Mouse (Mus musculus) forebrain, embryonic 16.5 days (tissue): ENCODE results near the gene Gm19935. TPM values are rescaled to one million over a fixed set of nuclear protein-coding genes. Genes with fewer than 3 reads are reported as not detected.
A peak's percentile ranks its signal among the peaks of the same experiment; 100 is the strongest.

ENCODE experiments used
- ATAC-seq: fragments of 200-750 bp; cut with Nextera tagmentation; 2 replicates; pipeline ENCODE4 v1.8.0; 2017; ENCODE audit warnings: mild to moderate bottlenecking, moderate library complexity
- H3K27ac ChIP-seq: fragments of 300-500 bp; sonication (generic); 2 replicates; pipeline ENCODE4 v1.5.1; 2014; ENCODE audit warnings: low read length, control low read depth
- H3K27me3 ChIP-seq: fragments of 300-500 bp; sonication (generic); replicated peaks from 2 replicates; pipeline ENCODE4 v1.6.1; 2014; ENCODE audit warnings: low read length; ENCODE audit not compliant: control insufficient read depth, insufficient read depth
- H3K36me3 ChIP-seq: fragments of 300-500 bp; sonication (generic); 2 replicates; pipeline ENCODE4 v1.6.1; 2014; ENCODE audit not compliant: control insufficient read depth, insufficient read depth
- H3K4me1 ChIP-seq: fragments of 300-500 bp; sonication (generic); replicated peaks from 2 replicates; pipeline ENCODE4 v1.6.1; 2014; ENCODE audit warnings: low read length; ENCODE audit not compliant: control insufficient read depth, insufficient read depth
- H3K4me2 ChIP-seq: fragments of 300-500 bp; sonication (generic); 2 replicates; pipeline ENCODE4 v1.6.1; 2014; ENCODE audit warnings: mild to moderate bottlenecking, low read length, control low read depth
- H3K4me3 ChIP-seq: fragments of 300-500 bp; sonication (generic); replicated peaks from 2 replicates; pipeline ENCODE4 v1.5.1; 2014; ENCODE audit warnings: mild to moderate bottlenecking, low read length, control low read depth
- H3K9ac ChIP-seq: fragments of 300-500 bp; sonication (generic); replicated peaks from 2 replicates; pipeline ENCODE4 v1.6.1; 2014; ENCODE audit warnings: low read depth, low read length, control low read depth
- H3K9me3 ChIP-seq: fragments of 300-500 bp; sonication (generic); 2 replicates; pipeline ENCODE4 v1.6.1; 2016; ENCODE audit warnings: low read length; ENCODE audit not compliant: control insufficient read depth
- WGBS: fragments of 180-500 bp; shearing (Covaris S2); extraction: QIAGEN DNeasy Blood & Tissue Kit; methylation state at CpG from one replicate; pipeline ENCODE4 v1.1.7; 2014; 5-methylcytosine and 5-hydroxymethylcytosine counted together
- polyA plus RNA-seq: library from polyadenylated mRNA; unstranded; fragments of >200 nt; fragmentation: Nextera tagmentation; extraction: Ambion mirVana; gene quantifications from 2 replicates; pipeline ENCODE4 v1.2.1, GENCODE M21; 2015

Gene Gm19935
- polyA plus RNA-seq, 1 experiment from 2014 or later: 0.58 TPM

DNA sequence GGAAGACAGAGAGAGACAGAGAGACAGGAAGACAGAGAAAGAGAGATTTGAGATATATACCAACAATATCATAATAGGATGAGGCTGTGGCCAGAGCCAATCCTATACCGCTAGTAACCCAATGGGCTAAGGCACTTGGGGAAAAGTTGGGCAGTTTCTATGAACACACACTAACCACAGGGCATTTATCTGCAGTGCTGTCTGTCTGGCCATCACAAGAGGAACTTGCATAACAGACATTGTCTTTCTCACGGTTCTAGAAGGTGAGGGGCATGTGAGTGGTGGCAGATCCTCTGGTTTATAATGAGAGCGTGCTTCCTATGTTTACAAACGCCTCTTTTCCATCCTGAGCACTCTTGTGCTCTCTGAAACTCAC, 3.1 kb upstream of the Gm19935 start:
- no peak for ATAC-seq
- no peak overlapping the region for H3K4me2 ChIP-seq
- no peak overlapping the region for H3K9ac ChIP-seq
- H3K9me3 ChIP-seq: no peaks in the 10 kb centered on the region
- no peak overlapping the region for H3K27ac ChIP-seq
- H3K36me3 ChIP-seq: no peaks in the 10 kb centered on the region
- peaks cover 11% of the 10 kb centered on the region for H3K4me1 ChIP-seq
- H3K4me3 ChIP-seq: no peak overlapping the region
- no peaks in the 10 kb centered on the region for H3K27me3 ChIP-seq
- WGBS: 90% methylated on average over 4 of the region's 4 CpGs

DNA sequence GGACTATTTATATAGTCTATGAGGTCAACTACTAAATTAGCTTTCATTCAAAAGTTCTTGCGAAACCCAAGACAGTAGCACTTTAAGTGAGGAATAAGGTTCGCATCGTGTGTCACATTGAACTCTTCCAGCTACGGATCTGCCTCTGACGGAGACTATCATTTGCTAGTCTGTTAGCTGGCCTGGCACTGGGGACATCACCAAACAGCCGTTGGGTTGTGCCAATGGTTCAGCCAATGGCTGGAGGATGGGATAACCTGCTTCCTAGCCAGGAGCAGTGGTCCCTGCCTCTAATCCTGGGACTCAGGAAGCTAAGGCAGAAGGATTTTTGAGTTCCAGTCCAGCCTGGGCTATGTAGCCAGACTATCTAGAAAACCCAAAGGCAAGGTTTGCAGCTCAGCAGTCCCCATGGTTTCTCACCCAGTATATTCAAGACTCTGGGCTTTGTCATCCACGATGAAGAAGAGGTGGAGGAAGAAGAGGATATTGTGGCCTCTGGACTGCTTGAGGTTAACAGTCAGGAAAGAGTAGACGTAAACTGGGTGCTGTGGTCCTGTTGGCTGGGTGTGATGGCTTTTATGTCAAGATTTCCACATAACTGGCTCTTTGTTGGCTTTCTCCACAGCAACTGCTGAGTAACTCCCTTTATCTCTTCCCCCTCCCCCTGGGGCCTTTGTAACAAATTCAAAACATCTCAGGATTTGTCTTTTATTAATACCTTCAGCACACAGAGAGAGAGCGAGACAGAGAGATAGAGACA, 2.5 kb upstream of the Gm19935 start:
- H3K9me3 ChIP-seq: no peaks in the 10 kb centered on the region
- H3K27ac ChIP-seq: no peak overlapping the region
- H3K4me3 ChIP-seq: no peak overlapping the region
- H3K4me1 ChIP-seq: peaks cover 11% of the 10 kb centered on the region
- WGBS: 86% methylated on average over 9 of the region's 9 CpGs
- no peak overlapping the region for H3K9ac ChIP-seq
- H3K27me3 ChIP-seq: no peaks in the 10 kb centered on the region
- no peak overlapping the region for H3K4me2 ChIP-seq
- no peak for ATAC-seq
- H3K36me3 ChIP-seq: no peaks in the 10 kb centered on the region

DNA sequence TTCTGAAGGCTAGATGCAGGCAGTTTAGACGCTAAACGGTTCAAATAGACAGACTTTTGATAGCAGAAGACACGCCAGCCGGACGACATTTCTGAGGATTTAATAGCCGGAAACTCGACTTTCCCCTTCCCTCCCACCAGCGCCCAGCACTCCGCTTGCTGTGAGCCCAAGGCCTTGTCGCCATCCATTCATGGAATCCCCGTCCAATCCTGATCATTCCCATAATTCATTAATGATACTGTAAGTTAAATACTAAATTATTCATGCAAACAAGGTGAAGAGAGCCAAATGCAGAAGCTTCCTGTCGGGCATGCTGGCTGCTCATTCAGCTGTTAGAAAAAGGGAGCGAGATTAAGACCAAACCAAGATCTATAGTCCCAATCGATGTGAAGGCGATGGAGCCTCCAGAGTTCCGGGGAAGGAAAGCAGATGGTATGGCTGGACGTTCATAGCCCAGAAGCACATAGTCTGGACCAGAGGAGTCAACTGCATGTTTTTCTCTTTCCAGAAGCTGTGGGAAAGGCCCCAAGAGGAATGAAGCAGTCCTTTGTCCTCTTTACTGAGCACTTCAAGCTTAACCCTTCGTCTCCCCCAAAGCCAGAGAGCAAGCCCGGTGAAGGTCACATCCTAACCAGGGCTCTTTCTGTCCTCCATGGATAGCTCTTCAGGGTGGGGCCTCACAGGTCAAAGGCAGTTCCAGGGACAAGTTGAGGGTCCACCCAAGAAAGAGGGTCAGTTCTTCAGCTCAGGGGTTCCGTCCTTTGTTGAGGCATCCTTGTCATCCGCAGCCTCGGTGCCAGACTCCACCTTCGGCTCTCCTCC, 921 bp downstream of the Gm19935 start:
- Histone ChIP-seq H3K4me3 (no peak overlapping the region), H3K9ac (no peak overlapping the region), H3K4me2 (peak overlapping the region; percentile 5), H3K9me3 (no peaks in the 10 kb centered on the region), H3K27me3 (no peaks in the 10 kb centered on the region), H3K4me1 (peaks cover 11% of the 10 kb centered on the region), H3K27ac (no peak overlapping the region), H3K36me3 (no peaks in the 10 kb centered on the region)
- no peak for ATAC-seq
- 48% methylated on average over 23 of the region's 23 CpGs for WGBS

DNA sequence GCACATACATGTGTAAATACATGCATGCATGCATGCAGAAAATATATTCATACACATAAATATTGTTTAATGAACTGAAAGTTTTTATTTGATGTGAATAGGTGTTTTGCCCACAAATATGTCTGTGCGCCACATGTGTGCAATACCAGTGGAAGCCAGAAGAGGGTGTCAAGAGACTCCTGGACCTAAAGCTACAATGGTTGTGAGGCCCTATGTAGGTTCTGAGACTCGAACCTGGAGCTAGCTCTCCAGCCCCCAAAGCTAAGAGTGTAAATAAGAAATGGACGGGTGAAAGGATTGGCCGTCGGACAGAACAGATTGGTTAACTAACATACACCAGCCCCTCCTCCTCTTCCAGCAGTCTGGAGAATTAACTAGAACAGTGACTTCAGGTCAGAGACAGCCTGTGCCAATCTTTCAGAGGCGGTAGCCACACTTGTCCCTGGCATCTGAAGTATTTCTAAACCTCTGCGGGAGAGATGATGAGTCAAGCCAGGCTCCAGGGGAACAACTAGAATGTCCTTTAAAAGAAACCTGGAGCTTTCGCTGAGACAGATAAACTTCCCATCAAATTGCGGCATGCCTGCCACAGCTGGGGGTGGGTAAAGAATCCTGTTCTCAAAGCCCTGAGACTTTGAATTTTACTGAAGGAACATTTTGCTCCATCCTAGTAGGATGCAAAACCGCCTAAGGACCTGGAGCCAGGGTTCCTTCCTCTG, 3.4 kb downstream of the Gm19935 start:
- Histone ChIP-seq H3K27me3 (no peaks in the 10 kb centered on the region), H3K4me3 (no peak overlapping the region)
- 86% methylated on average over 10 of the region's 10 CpGs for WGBS

DNA sequence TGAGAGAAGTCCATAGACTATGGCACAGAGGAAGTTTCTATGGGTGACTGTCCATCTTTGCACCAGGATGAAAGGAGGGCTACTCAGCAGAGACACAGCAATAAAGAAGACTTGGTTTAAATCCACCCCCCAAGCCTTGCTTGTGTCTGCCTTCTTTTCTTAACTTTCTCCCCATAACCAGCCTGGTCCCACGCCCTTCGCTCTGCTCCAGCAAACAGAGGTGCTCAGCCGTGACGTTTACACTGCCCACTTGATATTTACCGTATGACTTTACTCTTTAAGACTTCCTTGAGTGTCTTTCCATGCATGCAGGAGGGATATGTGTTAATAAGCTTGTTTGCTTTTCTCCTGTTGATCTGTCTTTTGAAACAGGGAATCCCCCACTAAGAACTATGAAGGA, 17.7 kb downstream of the Gm19935 start:
- Histone ChIP-seq H3K27ac (no peak overlapping the region), H3K4me3 (no peak overlapping the region), H3K4me2 (no peak overlapping the region), H3K9ac (no peak overlapping the region), H3K27me3 (no peaks in the 10 kb centered on the region), H3K36me3 (no peaks in the 10 kb centered on the region), H3K9me3 (no peaks in the 10 kb centered on the region), H3K4me1 (no peaks in the 10 kb centered on the region)
- no peak for ATAC-seq
- WGBS: 84% methylated on average over 5 of the region's 5 CpGs

More for the DNA sequence above, 3.4 kb downstream of the Gm19935 start:
- no peaks in the 10 kb centered on the region for H3K9me3 ChIP-seq
- H3K4me2 ChIP-seq: no peak overlapping the region
- H3K27ac ChIP-seq: no peak overlapping the region
- H3K36me3 ChIP-seq: no peaks in the 10 kb centered on the region
- no peak for ATAC-seq
- peaks cover 11% of the 10 kb centered on the region for H3K4me1 ChIP-seq
- no peak overlapping the region for H3K9ac ChIP-seq

DNA sequence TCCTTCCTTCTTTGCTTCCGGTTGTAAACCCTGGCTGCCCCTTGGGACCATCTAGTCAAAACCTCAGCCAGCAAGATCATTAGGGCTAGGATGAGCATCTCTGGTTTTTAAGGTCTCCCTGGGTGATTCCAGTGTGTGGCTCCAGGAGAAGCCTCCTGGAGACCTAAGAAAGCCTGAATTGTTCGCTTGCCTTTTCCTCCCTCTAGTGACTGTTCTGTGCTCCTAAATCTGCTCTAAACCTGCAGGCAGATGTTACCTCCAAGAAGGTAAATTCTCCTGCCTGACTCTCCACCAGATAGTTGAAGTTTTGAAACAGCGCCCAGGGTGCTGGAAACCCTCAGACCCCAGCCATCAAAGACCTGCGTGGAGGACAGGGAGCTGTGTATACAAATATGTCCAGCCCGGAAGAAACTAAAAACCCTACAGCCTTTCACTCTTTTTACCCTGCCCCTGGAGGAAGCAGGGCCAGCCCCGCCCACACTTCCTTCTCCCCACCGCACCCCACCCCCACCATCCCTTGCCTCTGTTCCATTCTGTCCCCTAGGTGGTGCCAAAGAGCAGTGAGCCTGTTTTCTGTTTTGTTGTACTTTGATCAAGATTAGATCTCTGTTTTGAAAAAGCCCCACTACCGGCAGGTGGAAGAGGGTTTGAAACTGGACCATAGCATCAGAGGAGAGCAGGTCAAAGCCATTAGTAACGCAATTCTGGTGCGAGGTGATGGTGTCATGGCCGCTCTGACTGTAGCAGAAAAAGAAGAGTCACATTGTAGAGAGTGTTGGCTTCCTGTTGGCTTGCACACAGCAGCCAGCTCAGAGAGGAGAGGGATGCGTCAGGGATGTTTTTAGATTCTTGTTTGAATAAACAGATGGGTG, 22.0 kb downstream of the Gm19935 start:
- no peak overlapping the region for H3K9ac ChIP-seq
- H3K4me1 ChIP-seq: no peaks in the 10 kb centered on the region
- 8% methylated on average over 12 of the region's 12 CpGs for WGBS
- H3K27me3 ChIP-seq: 0 out of 2 replicates have a peak, but pooled peaks cover 2% of the 10 kb centered on the region
- 0 out of 2 replicates have a peak overlapping the region, but pooled peaks have one; percentile 7 for H3K4me3 ChIP-seq
- H3K4me2 ChIP-seq: peak overlapping the region; percentile 33
- ATAC-seq: peak; percentile 45
- no peaks in the 10 kb centered on the region for H3K9me3 ChIP-seq
- no peak overlapping the region for H3K27ac ChIP-seq
- no peaks in the 10 kb centered on the region for H3K36me3 ChIP-seq

DNA sequence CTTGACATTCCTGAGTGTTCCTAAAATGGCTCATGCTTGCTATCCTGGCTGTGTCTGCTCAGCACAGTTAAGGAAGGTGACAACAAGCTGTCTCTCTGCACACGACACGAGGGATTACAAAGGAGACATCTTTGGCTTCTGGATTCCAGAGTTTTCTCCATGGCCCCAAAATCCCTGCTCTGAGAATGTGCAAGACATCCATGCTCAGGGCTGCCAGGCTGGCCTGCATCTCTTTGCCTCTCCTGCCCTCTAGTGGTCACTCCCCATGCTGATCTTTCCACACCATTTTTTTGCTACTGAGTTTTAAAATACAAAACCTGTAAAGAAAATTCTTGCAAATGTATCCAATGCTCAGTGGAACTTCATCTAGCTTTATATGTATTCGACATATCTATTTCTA, 23.5 kb downstream of the Gm19935 start:
- ATAC-seq: peak; percentile 71
- H3K4me3 ChIP-seq: no peak overlapping the region
- H3K36me3 ChIP-seq: no peaks in the 10 kb centered on the region
- no peaks in the 10 kb centered on the region for H3K9me3 ChIP-seq
- no peak overlapping the region for H3K4me2 ChIP-seq
- WGBS: under 1% methylated on average over 3 of the region's 3 CpGs
- H3K27ac ChIP-seq: no peak overlapping the region
- no peaks in the 10 kb centered on the region for H3K4me1 ChIP-seq
- H3K9ac ChIP-seq: no peak overlapping the region
- 0 out of 2 replicates have a peak, but pooled peaks cover 2% of the 10 kb centered on the region for H3K27me3 ChIP-seq

DNA sequence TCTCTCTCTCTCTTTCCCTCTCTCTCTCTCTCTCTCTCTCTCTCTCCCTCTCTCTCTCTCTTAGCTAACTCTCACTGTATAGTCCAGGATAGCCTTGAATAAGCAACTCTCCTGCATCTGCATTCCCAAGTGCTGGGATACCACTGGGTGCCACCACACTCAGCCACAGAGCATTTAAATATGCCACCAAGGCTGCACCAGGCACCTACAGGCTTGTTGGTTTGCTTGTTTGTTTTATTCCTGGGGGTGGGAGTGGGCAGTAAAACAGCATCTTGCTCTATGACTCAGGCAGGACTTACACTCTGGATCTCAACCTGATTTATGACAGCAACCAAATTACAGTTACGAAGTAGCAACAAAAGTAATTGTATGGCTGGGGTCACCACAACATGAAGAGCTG, 25.6 kb downstream of the Gm19935 start:
- Histone ChIP-seq H3K27ac (no peak overlapping the region), H3K27me3 (0 out of 2 replicates have a peak, but pooled peaks cover 2% of the 10 kb centered on the region), H3K4me3 (no peak overlapping the region), H3K4me2 (no peak overlapping the region), H3K4me1 (no peaks in the 10 kb centered on the region), H3K36me3 (no peaks in the 10 kb centered on the region), H3K9me3 (no peaks in the 10 kb centered on the region), H3K9ac (no peak overlapping the region)
- no peak for ATAC-seq
- WGBS: 97% methylated on average over 1 of the region's 1 CpGs
